Mouse (Mus musculus): Measurements from ENCODE around the gene Rab10. TPM values are rescaled to one million over a fixed set of nuclear protein-coding genes. Genes with fewer than 3 reads are reported as not detected.
"Not testable (repeated sequence)": the region's sequence is repeated elsewhere in the genome, so short reads cannot be mapped to it uniquely, and the experiment has no call there.

Gene Rab10
- polyA plus RNA-seq, 1 experiment = 18.2 TPM

DNA sequence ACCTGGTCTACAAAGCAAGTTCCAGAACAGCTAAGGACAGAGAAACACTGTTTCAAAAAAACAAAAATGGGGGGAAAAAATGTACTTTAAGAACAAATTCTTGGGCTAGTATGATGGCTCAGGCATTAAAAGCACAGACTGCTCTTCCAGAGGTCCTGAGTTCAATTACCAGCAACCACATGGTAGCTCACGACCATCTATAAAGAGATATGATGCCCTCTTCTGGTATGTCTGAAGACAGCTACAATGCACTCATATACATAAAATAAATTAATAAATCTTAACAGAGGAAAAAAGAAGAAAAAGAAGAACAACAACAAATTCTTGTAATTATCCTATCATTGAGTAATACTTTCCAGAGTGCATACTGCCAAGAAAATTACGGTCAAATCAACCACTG is 4.5 kb downstream of the Rab10 start:
- no peak overlapping the region for H3K4me3 ChIP-seq (ENCODE audit: extremely low read depth, insufficient read depth, insufficient read length)
- no peaks in the 10 kb centered on the region for H3K27me3 ChIP-seq (ENCODE audit: control insufficient read depth, insufficient read depth, low read length)
- TF ChIP-seq CTCF (IDR thresholded peaks at IDR 0.05; ENCODE audit: extremely low read depth, insufficient read depth, insufficient read length, insufficient replicate concordance) = no peak
- TF ChIP-seq POLR2A (IDR thresholded peaks at IDR 0.05; ENCODE audit: low read depth, low read length) = no peak
- H3K4me1 ChIP-seq (ENCODE audit: control insufficient read depth, insufficient read depth, insufficient read length) = peaks cover 4% of the 10 kb centered on the region
- H3K27ac ChIP-seq (ENCODE audit: insufficient read depth, low read length) = no peak overlapping the region
- no peaks in the 10 kb centered on the region for H3K36me3 ChIP-seq (ENCODE audit: control insufficient read depth, insufficient read depth, low read length)
- whole genome bisulfite sequencing = 68% methylated on average over 2 of the region's 2 CpGs
- no peak for DNase-seq (ENCODE audit: low read depth in 1 of 2, low spot score in 2 of 2)

DNA sequence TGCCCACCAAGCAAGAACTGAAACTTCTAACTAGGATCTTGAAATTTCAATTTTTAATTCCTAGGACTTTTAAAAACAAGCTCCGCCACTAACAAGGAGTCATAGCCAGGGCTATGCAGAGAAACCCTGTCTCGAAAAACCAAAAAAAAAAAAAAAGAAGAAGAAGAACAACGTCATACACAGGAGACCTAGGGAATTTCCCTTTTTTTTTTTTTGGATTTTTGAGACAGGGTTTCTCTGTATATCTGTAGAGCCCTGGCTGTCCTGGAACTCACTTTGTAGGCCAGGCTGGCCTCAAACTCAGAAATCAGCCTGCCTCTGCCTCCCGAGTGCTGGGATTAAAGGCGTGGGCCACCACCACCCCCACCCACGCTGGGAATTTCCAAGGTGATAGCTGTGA is 12.1 kb downstream of the Rab10 start:
- DNase-seq (ENCODE audit: low read depth in 1 of 2, low spot score in 2 of 2); H3K27me3 ChIP-seq (ENCODE audit: control insufficient read depth, insufficient read depth, low read length); H3K4me1 ChIP-seq (ENCODE audit: control insufficient read depth, insufficient read depth, insufficient read length); H3K36me3 ChIP-seq (ENCODE audit: control insufficient read depth, insufficient read depth, low read length); H3K27ac ChIP-seq (ENCODE audit: insufficient read depth, low read length); H3K4me3 ChIP-seq (ENCODE audit: extremely low read depth, insufficient read depth, insufficient read length): not testable (repeated sequence)
- WGBS = 78% methylated on average over 6 of the region's 6 CpGs

DNA sequence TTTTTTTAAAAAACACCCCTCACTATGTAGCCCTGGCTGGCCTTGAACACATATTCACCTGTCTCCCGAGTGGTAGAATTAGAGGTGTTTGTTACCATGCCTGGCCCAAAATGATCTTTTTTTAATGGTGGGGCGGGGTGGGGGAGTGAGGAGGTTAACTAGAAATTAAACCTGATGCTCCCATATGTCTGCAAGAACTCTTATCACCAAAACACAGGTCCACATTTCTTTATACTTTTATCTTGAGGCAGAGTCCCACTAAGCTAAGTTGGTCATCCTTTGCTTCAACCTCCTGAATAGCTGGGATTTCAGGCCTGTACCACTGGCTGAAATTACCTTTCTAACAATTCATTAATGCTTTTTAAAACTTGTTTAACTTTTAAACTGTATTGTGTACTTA is 13.7 kb downstream of the Rab10 start:
- no peaks in the 10 kb centered on the region for H3K27me3 ChIP-seq (ENCODE audit: control insufficient read depth, insufficient read depth, low read length)
- no peak for TF ChIP-seq POLR2A (IDR thresholded peaks at IDR 0.05; ENCODE audit: low read depth, low read length)
- TF ChIP-seq CTCF (IDR thresholded peaks at IDR 0.05; ENCODE audit: extremely low read depth, insufficient read depth, insufficient read length, insufficient replicate concordance) = no peak
- DNase-seq (ENCODE audit: low read depth in 1 of 2, low spot score in 2 of 2) = no peak
- H3K4me3 ChIP-seq (ENCODE audit: extremely low read depth, insufficient read depth, insufficient read length) = no peak overlapping the region
- no peaks in the 10 kb centered on the region for H3K36me3 ChIP-seq (ENCODE audit: control insufficient read depth, insufficient read depth, low read length)
- no peaks in the 10 kb centered on the region; the same call in 1 of the 2 replicates for H3K4me1 ChIP-seq (ENCODE audit: control insufficient read depth, insufficient read depth, insufficient read length)
- WGBS = 88% methylated on average over 2 of the region's 2 CpGs
- H3K27ac ChIP-seq (ENCODE audit: insufficient read depth, low read length) = no peak overlapping the region

DNA sequence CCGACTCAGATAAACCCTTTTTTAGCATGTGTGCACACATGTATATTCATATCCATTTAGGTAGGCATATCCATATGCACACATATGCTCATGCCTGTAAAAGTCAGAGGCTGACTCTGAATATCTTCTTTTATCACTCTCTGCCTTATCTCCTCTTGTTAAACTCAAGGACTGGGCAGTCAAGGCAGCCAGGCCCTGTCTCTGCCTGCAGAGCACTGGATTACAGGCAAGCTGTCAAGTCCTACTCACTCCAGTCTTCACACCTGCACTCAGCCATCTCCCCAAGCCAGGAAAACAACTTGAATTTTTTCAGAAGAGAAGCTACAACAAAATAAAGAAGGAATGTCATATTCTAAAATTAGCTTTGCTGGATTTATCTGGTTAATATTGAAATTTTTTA is 17.9 kb downstream of the Rab10 start:
- no peaks in the 10 kb centered on the region; the same call in 1 of the 2 replicates for H3K4me1 ChIP-seq (ENCODE audit: control insufficient read depth, insufficient read depth, insufficient read length)
- WGBS = 97% methylated on average over 1 of the region's 1 CpGs
- H3K27ac ChIP-seq (ENCODE audit: insufficient read depth, low read length) = no peak overlapping the region

DNA sequence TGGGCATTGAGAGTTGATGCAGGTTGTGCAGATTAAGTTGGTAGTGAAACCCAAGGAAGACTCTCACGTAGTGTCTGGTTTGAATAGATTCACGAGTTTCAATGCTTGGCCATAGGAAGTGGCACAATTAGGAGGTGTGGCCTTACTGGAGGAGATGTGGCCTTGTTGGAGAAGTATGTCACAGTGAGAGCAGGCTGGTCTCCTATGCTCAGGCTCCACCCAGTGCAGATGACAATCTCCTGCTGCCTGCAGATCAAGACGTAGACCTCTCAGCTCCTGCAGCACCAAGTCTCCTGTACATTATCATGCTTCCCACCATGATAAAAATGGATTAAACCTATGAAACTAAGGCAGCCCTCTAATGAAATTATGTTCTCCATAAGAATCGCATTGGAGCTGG is 18.7 kb downstream of the Rab10 start:
- H3K4me3 ChIP-seq (ENCODE audit: extremely low read depth, insufficient read depth, insufficient read length) = no peak overlapping the region
- no peak for DNase-seq (ENCODE audit: low read depth in 1 of 2, low spot score in 2 of 2)
- TF ChIP-seq POLR2A (IDR thresholded peaks at IDR 0.05; ENCODE audit: low read depth, low read length) (no peak), CTCF (IDR thresholded peaks at IDR 0.05; ENCODE audit: extremely low read depth, insufficient read depth, insufficient read length, insufficient replicate concordance) (no peak)
- H3K27ac ChIP-seq (ENCODE audit: insufficient read depth, low read length) = no peak overlapping the region
- H3K36me3 ChIP-seq (ENCODE audit: control insufficient read depth, insufficient read depth, low read length) = no peaks in the 10 kb centered on the region; the same call in 1 of the 2 replicates
- 67% methylated on average over 4 of the region's 4 CpGs for WGBS
- no peaks in the 10 kb centered on the region for H3K27me3 ChIP-seq (ENCODE audit: control insufficient read depth, insufficient read depth, low read length)
- H3K4me1 ChIP-seq (ENCODE audit: control insufficient read depth, insufficient read depth, insufficient read length) = no peaks in the 10 kb centered on the region; the same call in 1 of the 2 replicates

More for the DNA sequence above, 17.9 kb downstream of the Rab10 start:
- no peak for DNase-seq (ENCODE audit: low read depth in 1 of 2, low spot score in 2 of 2)
- TF ChIP-seq CTCF (IDR thresholded peaks at IDR 0.05; ENCODE audit: extremely low read depth, insufficient read depth, insufficient read length, insufficient replicate concordance) = no peak
- no peak for TF ChIP-seq POLR2A (IDR thresholded peaks at IDR 0.05; ENCODE audit: low read depth, low read length)
- no peaks in the 10 kb centered on the region for H3K27me3 ChIP-seq (ENCODE audit: control insufficient read depth, insufficient read depth, low read length)
- no peaks in the 10 kb centered on the region; the same call in 1 of the 2 replicates for H3K36me3 ChIP-seq (ENCODE audit: control insufficient read depth, insufficient read depth, low read length)
- H3K4me3 ChIP-seq (ENCODE audit: extremely low read depth, insufficient read depth, insufficient read length) = no peak overlapping the region

DNA sequence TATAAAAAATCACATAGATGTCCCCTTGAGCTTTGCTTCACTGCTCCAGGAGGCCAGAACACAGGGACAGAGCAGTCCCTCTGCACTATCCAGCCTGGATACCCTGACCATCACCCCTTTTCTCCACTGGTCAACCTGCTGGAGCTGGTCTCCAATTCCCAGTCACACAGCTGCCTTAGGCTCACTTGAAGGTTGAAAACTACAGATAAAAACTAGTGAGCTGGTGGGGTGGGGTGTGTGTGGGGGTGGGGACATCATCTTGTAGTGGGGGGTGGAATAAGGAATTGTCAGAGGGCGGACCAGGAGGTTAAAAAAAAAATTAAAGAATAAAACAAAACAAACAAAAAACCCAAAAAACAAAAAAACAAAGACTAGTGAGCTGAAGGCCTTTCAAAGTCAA is 21.3 kb downstream of the Rab10 start:
- TF ChIP-seq CTCF (IDR thresholded peaks at IDR 0.05; ENCODE audit: extremely low read depth, insufficient read depth, insufficient read length, insufficient replicate concordance) (no peak), POLR2A (IDR thresholded peaks at IDR 0.05; ENCODE audit: low read depth, low read length) (no peak)
- Histone ChIP-seq H3K4me3 (ENCODE audit: extremely low read depth, insufficient read depth, insufficient read length) (no peak overlapping the region), H3K27me3 (ENCODE audit: control insufficient read depth, insufficient read depth, low read length) (no peaks in the 10 kb centered on the region), H3K27ac (ENCODE audit: insufficient read depth, low read length) (no peak overlapping the region), H3K4me1 (ENCODE audit: control insufficient read depth, insufficient read depth, insufficient read length) (no peaks in the 10 kb centered on the region; the same call in 1 of the 2 replicates), H3K36me3 (ENCODE audit: control insufficient read depth, insufficient read depth, low read length) (no peaks in the 10 kb centered on the region; the same call in 1 of the 2 replicates)
- no peak for DNase-seq (ENCODE audit: low read depth in 1 of 2, low spot score in 2 of 2)
- WGBS = 96% methylated on average over 1 of the region's 1 CpGs

DNA sequence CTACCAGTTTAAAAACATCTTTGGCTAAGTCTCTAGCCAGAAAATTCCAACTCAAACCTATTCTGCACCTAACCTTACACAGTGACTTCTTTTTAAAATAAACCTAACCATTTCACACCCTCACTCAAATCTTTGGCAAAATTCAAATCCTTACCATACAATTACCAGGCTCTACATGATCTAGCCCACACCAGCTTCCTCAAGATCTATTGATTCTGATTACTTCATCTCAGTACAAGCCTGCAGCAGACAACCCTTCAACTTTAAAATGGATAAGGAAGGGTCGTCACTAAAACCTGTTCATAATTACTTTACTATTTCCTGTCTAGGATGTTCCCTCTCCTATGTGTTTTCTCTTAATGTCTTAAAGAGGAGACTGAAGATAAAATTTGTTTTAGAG is 23.9 kb downstream of the Rab10 start:
- 35% methylated on average over 1 of the region's 1 CpGs for WGBS
- no peaks in the 10 kb centered on the region for H3K27me3 ChIP-seq (ENCODE audit: control insufficient read depth, insufficient read depth, low read length)
- no peaks in the 10 kb centered on the region; the same call in 1 of the 2 replicates for H3K36me3 ChIP-seq (ENCODE audit: control insufficient read depth, insufficient read depth, low read length)
- no peak for TF ChIP-seq POLR2A (IDR thresholded peaks at IDR 0.05; ENCODE audit: low read depth, low read length)
- TF ChIP-seq CTCF (IDR thresholded peaks at IDR 0.05; ENCODE audit: extremely low read depth, insufficient read depth, insufficient read length, insufficient replicate concordance) = no peak
- no peak overlapping the region for H3K4me3 ChIP-seq (ENCODE audit: extremely low read depth, insufficient read depth, insufficient read length)
- H3K4me1 ChIP-seq (ENCODE audit: control insufficient read depth, insufficient read depth, insufficient read length) = peaks cover 3% of the 10 kb centered on the region
- no peak overlapping the region for H3K27ac ChIP-seq (ENCODE audit: insufficient read depth, low read length)
- DNase-seq (ENCODE audit: low read depth in 1 of 2, low spot score in 2 of 2) = no peak

All from spleen, adult 2 months (tissue).